Mouse (Mus musculus): Measurements from ENCODE around the gene Prnd.

DNA sequence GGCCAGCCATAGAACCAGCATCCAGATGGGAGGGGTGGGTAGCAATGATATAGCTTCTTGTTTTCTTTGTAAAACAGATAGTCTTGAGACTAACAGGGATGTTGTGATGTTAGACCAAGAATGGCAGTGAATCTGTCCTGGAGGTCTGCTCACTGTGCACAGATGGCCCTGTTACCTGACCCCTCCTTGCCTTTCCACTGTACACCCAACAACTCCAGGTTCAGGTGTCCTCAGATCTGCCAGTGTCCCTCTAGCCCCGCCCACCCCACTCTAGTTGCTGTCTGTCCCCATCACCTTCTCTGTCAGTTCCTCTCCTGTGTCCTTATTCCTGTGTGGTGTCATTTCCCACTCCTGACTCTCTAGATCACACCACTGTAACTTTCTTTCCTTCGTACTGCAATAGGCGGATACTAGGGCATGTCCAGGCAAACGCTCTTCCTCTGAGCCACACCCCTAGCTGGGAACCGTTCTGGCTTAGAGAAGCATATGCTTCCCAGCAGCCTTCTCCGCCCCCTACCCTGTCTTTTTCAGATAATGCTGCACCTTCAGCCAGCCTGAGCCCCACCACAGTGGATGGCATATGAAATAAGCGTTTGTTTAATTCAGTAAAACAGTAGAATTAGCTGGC, 18.3 kb upstream of the Prnd start:
- TF ChIP-seq ZC3H11A (IDR thresholded peaks at IDR 0.05; ENCODE audit: borderline replicate concordance, low read depth, low read length) = no peak
- TF ChIP-seq CHD2 (IDR thresholded peaks at IDR 0.05; ENCODE audit: low read depth, low read length) = no peak
- TF ChIP-seq HCFC1 (IDR thresholded peaks at IDR 0.05; ENCODE audit: borderline replicate concordance, insufficient read depth, low read length) = no peak
- TF ChIP-seq ZNF384 (IDR thresholded peaks at IDR 0.05; ENCODE audit: low read depth, low read length) = no peak
- TF ChIP-seq MAFK (IDR thresholded peaks at IDR 0.05; ENCODE audit: insufficient read depth, low read depth, low read length) = no peak
